Mouse (Mus musculus): ENCODE data around the gene Ust.

The Ust gene

GRCm38 (mm10) chr10:8226650-8227049 lies 292.0 kb downstream of the Ust start:
- no peak for DNase-seq (ENCODE audit: low read depth, low spot score)

DNA sequence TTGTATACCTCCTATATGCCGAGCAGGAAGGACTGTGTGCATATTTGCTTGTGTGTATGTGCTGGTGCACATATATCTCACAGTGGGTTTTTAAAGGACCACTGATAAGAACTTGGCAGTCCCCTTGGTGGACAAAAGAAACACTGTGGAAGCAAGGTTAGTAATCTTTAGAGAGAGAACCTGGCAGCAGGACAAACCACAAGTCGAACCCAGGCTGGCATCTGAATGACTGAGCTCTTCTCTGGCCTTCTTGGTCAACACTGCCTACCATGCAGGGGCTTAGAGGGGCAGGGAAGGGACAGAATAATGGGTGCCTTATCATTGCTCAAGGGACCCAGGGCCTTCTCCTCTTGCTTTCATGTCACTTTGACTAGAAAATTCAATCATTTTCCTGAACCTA lies 294.0 kb downstream of the Ust start:
- no peak for DNase-seq (ENCODE audit: low read depth, low spot score)

DNA sequence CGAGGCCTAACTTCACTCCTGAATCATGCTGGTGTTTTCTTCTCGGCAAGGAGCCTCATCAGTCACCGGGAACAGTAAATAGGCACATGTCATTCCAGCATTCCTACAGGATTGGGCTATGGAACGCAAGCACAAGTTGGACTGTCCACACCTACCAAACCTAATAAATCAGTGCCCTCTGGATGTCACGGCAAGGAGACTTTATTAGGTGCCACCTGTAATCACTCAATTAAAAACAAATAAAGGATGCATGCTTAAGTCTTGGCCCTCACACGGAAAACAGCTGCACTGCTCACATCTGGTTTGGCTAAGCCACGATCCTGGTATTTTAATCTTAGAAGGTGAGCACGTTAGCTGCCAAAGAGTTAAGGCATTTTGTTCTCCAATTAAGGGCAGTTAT lies 294.6 kb downstream of the Ust start:
- no peak for DNase-seq (ENCODE audit: low read depth, low spot score)

DNA sequence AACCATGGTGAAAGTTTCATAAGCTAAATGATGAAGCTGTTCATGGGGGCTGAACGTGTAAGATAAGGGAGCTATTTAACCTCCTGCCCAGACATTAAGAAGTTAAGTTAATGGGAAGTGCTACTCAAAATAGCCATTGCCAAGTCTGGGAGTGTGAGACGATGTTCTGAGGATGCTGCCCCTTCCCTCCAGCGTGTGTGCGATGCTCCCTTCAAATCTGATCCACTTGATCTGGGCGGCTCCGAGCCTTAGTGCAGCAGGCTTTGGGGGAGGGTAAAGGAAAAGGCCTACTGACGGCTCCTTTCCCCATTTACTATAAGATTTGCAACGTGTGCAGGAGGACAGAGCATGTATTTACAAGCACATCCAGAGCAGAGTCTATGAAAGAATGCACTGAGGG lies 301.7 kb downstream of the Ust start:
- no peak for DNase-seq (ENCODE audit: low read depth, low spot score)

DNA sequence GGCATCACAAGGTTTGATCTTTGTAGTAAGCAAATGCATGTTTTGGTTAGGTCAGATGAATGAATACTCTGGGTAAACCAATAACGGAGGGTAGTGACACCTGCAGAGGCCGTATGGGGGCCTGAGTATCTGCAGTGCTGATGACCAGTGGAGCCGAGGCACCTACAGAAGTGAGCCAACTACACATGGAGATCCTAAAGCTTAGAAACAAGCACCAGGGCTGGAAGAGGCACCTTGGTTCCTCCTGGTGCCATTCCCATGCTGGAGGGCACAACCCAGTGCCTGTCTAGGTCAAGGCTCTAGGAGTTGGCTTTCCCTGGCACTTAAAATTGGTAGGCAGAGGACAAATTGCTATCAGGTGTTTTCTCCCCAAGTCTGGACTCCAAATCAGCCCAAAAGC lies 303.4 kb downstream of the Ust start:
- no peak for DNase-seq (ENCODE audit: low read depth, low spot score)

DNA sequence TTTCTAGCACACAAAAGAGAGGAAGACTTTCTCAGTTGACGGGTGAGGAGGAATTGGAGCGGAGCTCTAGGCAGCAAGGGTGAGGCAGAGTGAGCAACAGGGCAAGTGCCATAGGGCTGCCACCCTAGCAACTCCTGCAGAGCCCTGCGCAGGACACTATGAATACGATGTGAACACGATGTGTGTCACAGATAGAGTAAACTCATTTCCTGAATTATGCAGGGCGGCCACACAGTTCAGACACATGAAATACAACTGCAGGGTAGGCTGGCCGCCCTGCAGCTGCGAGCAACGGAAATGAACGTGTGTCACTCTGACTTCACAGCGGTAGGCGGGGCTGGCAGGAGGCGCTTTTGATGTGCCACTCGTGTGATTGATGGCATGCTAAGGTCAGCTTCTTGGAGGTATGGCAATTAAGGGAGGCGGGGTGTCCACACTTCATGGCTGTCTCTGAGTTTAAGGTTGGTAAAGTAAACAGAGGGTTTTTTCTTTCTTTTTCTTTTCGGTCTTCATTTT lies 304.7 kb downstream of the Ust start:
- peak; percentile 93 for DNase-seq (ENCODE audit: low read depth, low spot score)

DNA sequence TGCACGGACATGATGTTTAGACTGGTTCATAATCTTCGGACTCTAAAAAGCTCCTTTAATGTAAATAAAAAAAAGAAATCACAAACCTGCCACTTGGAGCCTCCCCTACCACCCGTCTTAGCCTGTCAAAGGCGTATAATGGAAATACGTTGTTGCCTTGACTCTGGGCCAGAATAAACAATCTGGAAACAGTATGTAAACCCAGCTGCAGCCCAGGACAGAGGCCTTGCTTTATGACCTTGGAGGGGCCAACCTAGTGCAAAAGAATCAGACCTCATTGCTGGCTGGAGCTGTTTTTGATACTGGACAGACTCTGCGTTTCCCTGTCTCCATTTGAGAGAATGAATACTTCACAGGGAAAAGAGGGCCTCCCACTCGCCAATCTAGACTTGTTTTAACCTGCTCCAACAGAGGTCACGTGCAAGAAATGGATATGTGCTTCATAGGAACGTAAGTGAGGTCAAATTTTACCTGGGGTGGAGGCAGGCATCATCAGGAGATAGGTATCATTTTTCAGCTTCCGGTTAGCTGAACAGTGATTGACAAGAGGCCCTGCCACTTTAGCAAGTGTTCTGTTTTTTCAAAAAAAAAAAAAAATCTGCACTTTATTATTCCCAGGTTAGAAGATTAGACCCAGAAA lies 305.2 kb downstream of the Ust start:
- DNase-seq (ENCODE audit: low read depth, low spot score), result peak; percentile 72

DNA sequence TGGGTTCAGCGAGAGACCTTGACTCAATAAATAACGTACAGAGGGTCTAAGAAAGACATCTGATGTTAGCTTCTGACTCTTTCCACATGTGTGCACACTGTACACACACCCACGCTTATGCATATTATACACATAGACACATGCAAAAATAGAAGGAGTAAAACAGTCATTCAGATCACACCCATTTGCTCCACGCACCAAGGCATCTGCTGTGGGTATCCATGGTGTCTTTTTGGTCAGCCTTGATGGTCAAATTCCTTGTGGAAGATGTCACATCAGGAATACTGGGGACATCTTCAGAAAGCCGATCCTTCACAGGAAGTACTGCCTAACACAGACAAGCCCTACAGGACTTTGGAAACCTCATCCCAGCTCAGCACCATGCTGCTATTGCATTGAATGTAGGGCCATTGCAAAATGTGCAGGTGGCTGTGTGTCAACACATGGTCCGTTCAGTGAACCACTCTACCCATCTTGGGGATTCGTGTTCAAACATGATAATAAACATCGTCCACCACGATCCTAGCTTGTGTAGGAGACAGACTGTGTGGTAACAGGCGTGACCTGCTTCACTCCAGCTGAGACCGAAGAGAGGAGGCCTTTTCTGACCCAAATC lies 305.9 kb downstream of the Ust start:
- no peak for DNase-seq (ENCODE audit: low read depth, low spot score)

DNA sequence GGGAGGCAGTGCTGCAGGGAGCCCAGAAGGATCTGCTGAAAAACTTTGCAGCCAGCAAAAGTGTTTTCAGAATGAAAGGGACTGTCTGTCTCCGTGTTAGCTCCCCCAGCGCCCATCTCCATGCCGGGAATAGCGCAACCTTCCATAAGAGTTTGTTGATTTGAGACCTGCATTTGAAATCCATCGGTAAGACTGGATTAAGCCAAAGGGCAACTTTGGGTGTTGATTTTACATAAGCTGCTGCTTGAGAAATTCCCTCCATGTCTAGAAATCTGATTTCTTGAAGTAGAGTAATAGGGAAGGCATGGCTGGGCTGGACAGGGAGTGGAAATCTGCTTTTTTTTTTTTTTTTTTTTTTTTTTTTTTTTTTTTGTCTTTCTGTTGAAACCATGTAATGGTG lies 306.9 kb downstream of the Ust start:
- DNase-seq (ENCODE audit: low read depth, low spot score), result no peak

GRCm38 (mm10) chr10:8210366-8210765 lies 308.3 kb downstream of the Ust start:
- no peak for DNase-seq (ENCODE audit: low read depth, low spot score)

DNA sequence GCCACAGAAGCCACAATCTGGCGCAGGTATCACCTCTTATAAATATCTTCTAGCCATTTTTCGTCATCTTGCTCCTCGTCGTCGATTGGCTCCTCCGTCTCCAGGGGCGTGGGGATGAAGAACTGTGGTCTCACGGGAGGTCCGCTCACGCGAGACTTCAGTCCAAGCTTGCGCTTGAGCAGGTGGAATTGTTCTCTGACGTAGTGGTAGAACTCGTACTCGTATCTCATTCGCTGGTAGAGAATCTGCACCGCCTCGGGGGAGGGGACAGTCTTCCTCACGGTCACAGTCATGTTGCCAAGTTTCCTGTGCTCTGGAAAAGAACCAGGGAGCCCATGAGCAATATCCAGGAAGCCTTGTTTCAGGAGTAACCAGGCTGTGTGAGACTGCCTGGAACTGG lies 311.3 kb downstream of the Ust start:
- DNase-seq (ENCODE audit: low read depth, low spot score), result no peak

DNA sequence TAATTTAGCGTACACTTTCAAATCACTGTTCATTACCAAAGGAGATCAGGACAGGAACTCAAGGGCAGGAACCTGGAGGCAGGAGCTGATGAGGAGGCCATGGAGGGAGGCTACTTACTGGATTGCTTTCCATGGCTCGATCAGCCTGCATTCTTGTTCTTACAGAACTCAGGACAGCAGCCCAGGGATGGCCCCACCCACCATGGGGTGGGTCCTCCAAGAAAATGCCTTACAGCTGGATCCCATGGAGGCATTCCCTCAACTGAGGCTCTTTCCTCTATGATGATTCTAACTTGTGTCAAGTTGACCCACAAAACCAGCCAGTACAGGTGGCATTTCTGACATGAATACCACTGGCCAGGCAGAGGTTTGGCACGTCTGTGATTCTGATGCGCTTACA lies 314.9 kb downstream of the Ust start:
- no peak for DNase-seq (ENCODE audit: low read depth, low spot score)

- DNase-seq (ENCODE audit: low read depth, low spot score), result no peak
Observed at GRCm38 (mm10) chr10:8199816-8200215, 318.8 kb downstream of the Ust start.

DNA sequence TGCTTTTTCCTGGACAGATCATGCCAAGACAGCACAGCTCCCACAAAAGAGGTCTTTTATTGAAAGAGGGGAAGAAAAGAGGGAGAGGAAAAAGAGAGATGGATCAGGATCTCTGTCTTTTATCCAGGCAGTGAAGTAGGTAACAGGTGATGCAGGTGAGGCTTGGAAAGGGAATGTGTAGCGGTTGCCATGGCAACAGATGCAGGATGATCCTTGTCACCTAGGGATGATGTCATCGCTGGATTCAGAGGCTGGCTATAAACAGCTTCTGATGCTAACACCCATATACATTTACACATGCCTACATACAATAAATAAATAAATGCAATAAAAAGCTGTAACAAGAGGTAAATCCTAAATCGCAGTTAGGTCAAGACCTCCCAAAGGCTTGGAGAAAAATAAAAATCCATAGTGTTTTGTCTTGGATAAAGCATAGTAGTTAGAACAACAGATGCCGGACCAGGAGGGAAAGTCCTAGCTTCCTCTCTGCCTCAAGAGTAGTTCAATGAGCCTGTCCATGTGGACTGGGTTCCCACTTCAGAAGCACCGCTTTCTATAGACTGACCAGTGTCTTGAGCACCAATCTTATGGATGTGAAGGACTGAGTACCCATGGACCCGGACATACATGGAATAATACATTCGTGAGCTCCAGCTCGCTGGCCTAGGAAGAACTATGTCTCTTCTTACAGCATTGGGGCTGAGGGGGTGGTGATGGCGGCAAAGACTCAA lies 319.4 kb downstream of the Ust start:
- no peak for DNase-seq (ENCODE audit: low read depth, low spot score)

GRCm38 (mm10) chr10:8197661-8198060 lies 321.0 kb downstream of the Ust start:
- DNase-seq (ENCODE audit: low read depth, low spot score), result peak; percentile 34

GRCm38 (mm10) chr10:8196300-8196699 lies 322.3 kb downstream of the Ust start:
- peak; percentile 36 for DNase-seq (ENCODE audit: low read depth, low spot score)

- no peak for DNase-seq (ENCODE audit: low read depth, low spot score)
Observed at GRCm38 (mm10) chr10:8195730-8196129, 322.9 kb downstream of the Ust start.

GRCm38 (mm10) chr10:8189331-8189981 lies 329.2 kb downstream of the Ust start:
- no peak for DNase-seq (ENCODE audit: low read depth, low spot score)

DNA sequence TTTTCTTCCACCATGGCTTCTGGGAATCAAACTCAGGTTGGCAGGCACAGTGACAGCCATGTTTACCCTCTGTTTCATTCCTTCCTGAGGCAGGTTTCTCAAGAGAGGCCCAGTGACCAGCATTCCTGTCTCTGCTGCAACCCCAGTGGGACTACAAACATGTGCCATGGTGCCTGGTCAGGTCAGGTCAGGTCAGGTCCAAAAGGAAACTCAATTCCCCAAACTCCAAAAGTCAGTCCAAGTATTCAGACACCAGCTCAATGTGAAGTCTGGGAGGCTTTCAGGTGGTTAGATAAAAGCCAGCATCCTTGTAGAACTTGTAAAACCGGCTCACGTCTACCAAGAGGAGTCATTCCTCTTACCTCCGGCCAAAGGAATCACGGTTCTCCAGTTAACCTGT lies 333.0 kb downstream of the Ust start:
- no peak for DNase-seq (ENCODE audit: low read depth, low spot score)

DNA sequence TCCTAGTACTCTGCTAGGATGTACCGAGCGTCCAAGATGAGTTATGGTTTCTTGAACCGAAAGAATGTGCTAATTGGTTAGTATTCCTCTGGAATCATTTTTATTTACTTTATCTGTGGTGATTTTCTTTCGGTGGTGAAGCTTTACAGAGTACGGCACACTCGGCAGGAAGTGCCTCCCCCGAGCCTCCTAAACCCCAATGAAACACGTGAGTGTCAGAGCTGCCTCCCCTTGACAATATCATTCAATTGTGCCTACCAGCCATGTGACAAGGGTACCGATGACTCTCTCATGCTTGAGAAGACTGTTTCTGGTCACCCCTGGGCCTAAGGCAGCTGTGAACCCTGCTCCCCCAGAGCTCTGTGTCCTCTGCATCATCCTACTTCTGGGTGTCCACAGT lies 333.9 kb downstream of the Ust start:
- DNase-seq (ENCODE audit: low read depth, low spot score), result peak; percentile 25

GRCm38 (mm10) chr10:8183171-8183570 lies 335.5 kb downstream of the Ust start:
- no peak for DNase-seq (ENCODE audit: low read depth, low spot score)

DNA sequence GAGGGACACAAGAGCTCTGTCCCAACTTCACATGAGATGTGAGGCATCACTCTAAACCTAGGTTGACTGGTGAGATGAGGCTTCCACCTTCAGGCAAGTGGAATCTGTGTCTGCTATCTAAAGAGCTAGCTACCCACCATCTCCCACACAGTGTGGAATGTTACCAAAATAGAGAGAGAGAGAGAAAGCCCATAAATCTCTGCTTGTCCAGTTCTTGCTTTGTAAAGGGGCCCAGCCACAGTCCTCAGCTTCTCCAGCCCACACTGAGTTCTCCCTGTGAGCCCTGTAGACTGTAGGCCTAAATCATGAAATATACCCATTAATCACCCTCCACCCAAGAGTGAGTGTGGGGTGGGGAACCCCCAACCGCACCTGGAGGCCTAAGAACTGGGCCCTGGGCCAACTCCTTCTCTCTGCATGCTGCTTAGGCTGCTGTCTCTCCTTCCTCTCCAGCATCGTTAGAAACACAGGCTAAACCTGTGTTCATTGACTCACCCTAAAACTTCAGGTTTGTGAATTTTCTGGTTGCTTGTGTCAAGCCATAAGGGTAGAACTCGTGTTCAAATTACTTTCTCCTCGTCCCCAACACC lies 336.9 kb downstream of the Ust start:
- DNase-seq (ENCODE audit: low read depth, low spot score), result peak; percentile 21
